ENCODE assay signal across 25 mouse cellular contexts in the genomic region with DNA sequence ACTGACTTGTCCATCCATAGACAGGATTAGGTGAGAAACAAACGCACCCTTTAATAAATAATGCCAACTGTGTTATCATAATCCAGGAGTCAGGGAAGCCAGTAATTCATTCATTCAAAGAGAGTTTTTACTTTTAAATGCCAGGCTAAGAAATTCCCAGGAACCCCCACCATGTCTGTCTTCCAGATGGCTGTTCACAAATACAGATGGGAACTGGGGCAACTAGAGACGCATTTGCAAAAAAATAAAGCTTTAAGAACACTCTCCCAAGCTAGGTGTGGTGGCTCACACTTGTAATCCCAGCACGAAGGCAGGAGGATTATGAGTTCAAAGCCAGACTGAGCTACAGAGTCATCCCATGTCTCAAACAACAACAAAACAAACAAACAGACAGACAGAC.
DNase-seq lines count a peak whose midpoint lies in the region; ATAC-seq and TF ChIP-seq lines count a peak whose summit lies in the region.
"Had no signal": no experiment of that assay in that cellular context is flagged by ENCODE, and none has a peak within 500 bp of the region (broad histone marks: within the 10 kb centered on the region; RNA-seq: fewer than 3 reads in every experiment).

No protein-coding gene starts in this region.

- H3K79me2 ChIP-seq in C2C12 (ENCODE audit: control insufficient read depth, insufficient read depth) = no peaks in the 10 kb centered on the region

- H3K9ac ChIP-seq in forebrain, embryonic 15.5 days (replicated peaks) = no peak overlapping the region
- H3K9ac ChIP-seq: embryonic facial prominence, embryonic 12.5 days; heart, embryonic 12.5 days; heart, embryonic 15.5 days; hindbrain, embryonic 13.5 days; intestine, embryonic 15.5 days had no signal

- H3K27me3 ChIP-seq in forebrain, embryonic 15.5 days = no peaks in the 10 kb centered on the region
- no peaks in the 10 kb centered on the region for H3K27me3 ChIP-seq in forebrain, embryonic 10.5 days (ENCODE audit: poor library complexity, severe bottlenecking)
- no peaks in the 10 kb centered on the region for H3K27me3 ChIP-seq in C2C12 (ENCODE audit: control insufficient read depth, insufficient read depth, insufficient read length)
- H3K27me3 ChIP-seq in thymus, adult 2 months (ENCODE audit: control insufficient read depth, insufficient read depth, low read length) = no peaks in the 10 kb centered on the region
- H3K27me3 ChIP-seq: embryonic facial prominence, embryonic 12.5 days; heart, embryonic 12.5 days; heart, embryonic 15.5 days; hindbrain, embryonic 13.5 days; intestine, embryonic 15.5 days had no signal

- H3K4me3 ChIP-seq in forebrain, embryonic 15.5 days = no peak overlapping the region
- H3K4me3 ChIP-seq in forebrain, embryonic 10.5 days = no peak overlapping the region
- H3K4me3 ChIP-seq in C2C12 (ENCODE audit: insufficient read depth, poor library complexity, severe bottlenecking) = peak overlapping the region; percentile 11
- no peak overlapping the region for H3K4me3 ChIP-seq in thymus, adult 2 months (ENCODE audit: control insufficient read depth, insufficient read depth, low read length)
- H3K4me3 ChIP-seq: embryonic facial prominence, embryonic 12.5 days; erythroblast, embryonic 14.5 days; heart, embryonic 12.5 days; heart, embryonic 15.5 days; hindbrain, embryonic 10.5 days; hindbrain, embryonic 13.5 days; intestine, embryonic 15.5 days had no signal

- no peaks in the 10 kb centered on the region for H3K36me3 ChIP-seq in forebrain, embryonic 15.5 days
- H3K36me3 ChIP-seq in forebrain, embryonic 10.5 days (replicated peaks) = no peaks in the 10 kb centered on the region
- no peaks in the 10 kb centered on the region for H3K36me3 ChIP-seq in C2C12 (ENCODE audit: control insufficient read depth, insufficient read depth)
- H3K36me3 ChIP-seq in thymus, adult 2 months (ENCODE audit: control insufficient read depth, insufficient read depth, low read length) = no peaks in the 10 kb centered on the region
- H3K36me3 ChIP-seq: embryonic facial prominence, embryonic 12.5 days; heart, embryonic 12.5 days; heart, embryonic 15.5 days; hindbrain, embryonic 10.5 days; hindbrain, embryonic 13.5 days; intestine, embryonic 15.5 days had no signal

- no peak overlapping the region for H3ac ChIP-seq in C2C12 (ENCODE audit: control insufficient read depth, insufficient read length, low read depth)

- DNase-seq in forebrain, embryonic 10.5 days (ENCODE audit: extremely low spot score, low spot score) = no peak
- DNase-seq in brain, adult 2 months (ENCODE audit: low read depth, low spot score) = peak; percentile 61
- DNase-seq in telencephalon, adult 2 months (ENCODE audit: low read depth, low spot score) = peak; percentile 46
- DNase-seq in thymus, adult 2 months = no peak
- DNase-seq: adrenal gland, adult 8-10 months; adrenal gland, postnatal 25 days; cerebellum, adult 18-20 months; cerebellum, adult 9-10 months; cerebellum, postnatal 14 days; gastrocnemius, postnatal 25 days; heart, adult 18-20 months; heart, postnatal 10 days; heart, postnatal 36 days; kidney, adult 11 months had no signal

- no peak for TF ChIP-seq POLR2A in thymus, adult 2 months (IDR thresholded peaks at IDR 0.05; ENCODE audit: control insufficient read depth, extremely low read depth, insufficient read depth, low read length, poor library complexity)

- ATAC-seq in forebrain, embryonic 15.5 days (replicated peaks) = no peak
- ATAC-seq: activated CD4-positive, CD25-positive, alpha-beta regulatory T cell, adult 4 months; hindbrain, embryonic 16.5 days had no signal

- WGBS in forebrain, embryonic 15.5 days = 68% methylated on average over 3 of the region's 3 CpGs
- WGBS in forebrain, embryonic 10.5 days = 79% methylated on average over 3 of the region's 3 CpGs
- WGBS in thymus, adult 2 months = 85% methylated on average over 3 of the region's 3 CpGs

- H3K4me1 ChIP-seq in forebrain, embryonic 15.5 days = 0 out of 2 replicates have a peak, but pooled peaks cover 3% of the 10 kb centered on the region
- no peaks in the 10 kb centered on the region for H3K4me1 ChIP-seq in forebrain, embryonic 10.5 days
- no peaks in the 10 kb centered on the region for H3K4me1 ChIP-seq in thymus, adult 2 months (replicated peaks; ENCODE audit: control insufficient read depth, insufficient read depth, low read length)
- H3K4me1 ChIP-seq: embryonic facial prominence, embryonic 12.5 days; heart, embryonic 12.5 days; heart, embryonic 15.5 days; hindbrain, embryonic 10.5 days; hindbrain, embryonic 13.5 days; intestine, embryonic 15.5 days had no signal

- no peaks in the 10 kb centered on the region for H3K79me3 ChIP-seq in C2C12 (ENCODE audit: low read depth)

- H3K9me3 ChIP-seq in forebrain, embryonic 15.5 days = no peaks in the 10 kb centered on the region
- H3K9me3 ChIP-seq in forebrain, embryonic 10.5 days = no peaks in the 10 kb centered on the region
- H3K9me3 ChIP-seq: embryonic facial prominence, embryonic 12.5 days; heart, embryonic 12.5 days; heart, embryonic 15.5 days; hindbrain, embryonic 10.5 days; hindbrain, embryonic 13.5 days; intestine, embryonic 15.5 days had no signal

- TF ChIP-seq CTCF in C2C12 (IDR thresholded peaks at IDR 0.05; ENCODE audit: control insufficient read depth, insufficient read depth, insufficient read length) = no peak
- no peak for TF ChIP-seq CTCF in thymus, adult 2 months (IDR thresholded peaks at IDR 0.05; ENCODE audit: borderline replicate concordance, control insufficient read depth, extremely low read depth, insufficient read depth, low read length, poor library complexity)

- H3K4me2 ChIP-seq in forebrain, embryonic 15.5 days (replicated peaks) = no peak overlapping the region
- H3K4me2 ChIP-seq: embryonic facial prominence, embryonic 12.5 days; heart, embryonic 12.5 days; heart, embryonic 15.5 days; hindbrain, embryonic 13.5 days; intestine, embryonic 15.5 days had no signal

- 0 out of 2 replicates have a peak overlapping the region, but pooled peaks have one; percentile 21 for H3K27ac ChIP-seq in forebrain, embryonic 15.5 days (replicated peaks)
- no peak overlapping the region for H3K27ac ChIP-seq in forebrain, embryonic 10.5 days
- no peak overlapping the region for H3K27ac ChIP-seq in thymus, adult 2 months (ENCODE audit: control insufficient read depth, insufficient read depth, low read length)
- H3K27ac ChIP-seq: embryonic facial prominence, embryonic 12.5 days; heart, embryonic 15.5 days; hindbrain, embryonic 10.5 days; hindbrain, embryonic 13.5 days; intestine, embryonic 15.5 days had no signal

TF ChIP-seq in C2C12, 6 proteins besides CTCF, POLR2A, EP300 and RAD21:
- TF ChIP-seq USF1 (IDR thresholded peaks at IDR 0.05; ENCODE audit: low read depth) (no peak), CEBPB (IDR thresholded peaks at IDR 0.05; ENCODE audit: low read depth) (no peak), MYOD1 (IDR thresholded peaks at IDR 0.05; ENCODE audit: control insufficient read depth, insufficient read length, low read depth) (no peak)

Comparison
In these comparisons a context has a peak if more than half of its experiments do, and no peak if none do; other contexts are left out.
1. DNase-seq: peak in brain, adult 2 months (single experiment) and telencephalon, adult 2 months (single experiment); none in forebrain, embryonic 10.5 days (single experiment) and thymus, adult 2 months (single experiment).